In genomic region chr12:85487545-85488141, GRCm38 (mm10) we compare ENCODE assay signal across 8 mouse cellular contexts. TPM values are rescaled to one million over a fixed set of nuclear protein-coding genes. Genes with fewer than 3 reads are reported as not detected.
DNase-seq lines count a peak whose midpoint lies in the region; ATAC-seq and TF ChIP-seq lines count a peak whose summit lies in the region.

No protein-coding gene starts in this region.

- ATAC-seq in heart, embryonic 11.5 days (replicated peaks; ENCODE audit: insufficient number of reproducible peaks, low FRiP score, low TSS enrichment) = no peak
- ATAC-seq in kidney, embryonic 14.5 days (ENCODE audit: low FRiP score, low TSS enrichment) = no peak
- no peak; the same call in 1 of the 2 replicates for ATAC-seq in midbrain, embryonic 16.5 days
- no peak for ATAC-seq in stomach, postnatal 0 days (ENCODE audit: low FRiP score, low TSS enrichment)

- TF ChIP-seq CTCF in liver, adult 2 months (IDR thresholded peaks at IDR 0.05; ENCODE audit: low read depth, low read length) = peak; percentile 91
- peak; percentile 91 for TF ChIP-seq CTCF in stomach, postnatal 0 days (IDR thresholded peaks at IDR 0.05; ENCODE audit: low read depth)

- H3K27ac ChIP-seq in embryonic facial prominence, embryonic 10.5 days (replicated peaks) = 0 out of 2 replicates have a peak overlapping the region, but pooled peaks have one; percentile 6
- 0 out of 2 replicates have a peak overlapping the region, but pooled peaks have one; percentile 29 for H3K27ac ChIP-seq in heart, embryonic 11.5 days (ENCODE audit: low read depth, low read length)
- H3K27ac ChIP-seq in kidney, embryonic 14.5 days (ENCODE audit: low read depth, low read length) = no peak overlapping the region
- no peak overlapping the region for H3K27ac ChIP-seq in liver, adult 2 months (replicated peaks; ENCODE audit: insufficient read depth, low read depth, low read length)
- H3K27ac ChIP-seq in midbrain, embryonic 16.5 days (ENCODE audit: low read length) = no peak overlapping the region
- H3K27ac ChIP-seq in stomach, postnatal 0 days (replicated peaks) = peak overlapping the region; percentile 67; the same call in 1 of the 2 replicates

- H3K4me3 ChIP-seq in embryonic facial prominence, embryonic 10.5 days = peak overlapping the region; percentile 69
- peak overlapping the region; percentile 61 for H3K4me3 ChIP-seq in heart, embryonic 11.5 days (ENCODE audit: low read depth, low read length)
- H3K4me3 ChIP-seq in kidney, embryonic 14.5 days (ENCODE audit: low read length) = peak overlapping the region; percentile 58
- H3K4me3 ChIP-seq in liver, adult 2 months (ENCODE audit: insufficient read depth, low read depth, low read length) = peak overlapping the region; percentile 4; the same call in 1 of the 2 replicates
- peak overlapping the region; percentile 12 for H3K4me3 ChIP-seq in midbrain, embryonic 16.5 days (ENCODE audit: low read depth, low read length)
- H3K4me3 ChIP-seq in stomach, postnatal 0 days (ENCODE audit: low read depth, low read length) = peak overlapping the region; percentile 71

- H3K27me3 ChIP-seq in embryonic facial prominence, embryonic 10.5 days (replicated peaks; ENCODE audit: low read depth, poor library complexity, severe bottlenecking) = peaks cover 35% of the 10 kb centered on the region
- no peaks in the 10 kb centered on the region for H3K27me3 ChIP-seq in heart, embryonic 11.5 days (ENCODE audit: control insufficient read depth, insufficient read depth, low read length)
- no peaks in the 10 kb centered on the region for H3K27me3 ChIP-seq in kidney, embryonic 14.5 days (ENCODE audit: control insufficient read depth, insufficient read depth, low read length)
- no peaks in the 10 kb centered on the region for H3K27me3 ChIP-seq in liver, adult 2 months (ENCODE audit: control insufficient read depth, insufficient read depth, low read length)
- H3K27me3 ChIP-seq in midbrain, embryonic 16.5 days (ENCODE audit: control insufficient read depth, insufficient read depth, low read depth, low read length) = no peaks in the 10 kb centered on the region
- H3K27me3 ChIP-seq in stomach, postnatal 0 days (ENCODE audit: control insufficient read depth, insufficient read depth, low read length) = no peaks in the 10 kb centered on the region

- no peaks in the 10 kb centered on the region for H3K9me3 ChIP-seq in embryonic facial prominence, embryonic 10.5 days
- no peaks in the 10 kb centered on the region for H3K9me3 ChIP-seq in heart, embryonic 11.5 days (replicated peaks; ENCODE audit: control insufficient read depth, low read length)
- H3K9me3 ChIP-seq in kidney, embryonic 14.5 days (ENCODE audit: control insufficient read depth, low read length) = no peaks in the 10 kb centered on the region
- H3K9me3 ChIP-seq in midbrain, embryonic 16.5 days (replicated peaks; ENCODE audit: control insufficient read depth, low read length, poor library complexity, severe bottlenecking) = no peaks in the 10 kb centered on the region
- no peaks in the 10 kb centered on the region for H3K9me3 ChIP-seq in stomach, postnatal 0 days (ENCODE audit: control insufficient read depth, low read length)

- no peaks in the 10 kb centered on the region for H3K36me3 ChIP-seq in embryonic facial prominence, embryonic 10.5 days (replicated peaks)
- H3K36me3 ChIP-seq in heart, embryonic 11.5 days (ENCODE audit: control insufficient read depth, insufficient read depth, low read length) = no peaks in the 10 kb centered on the region
- H3K36me3 ChIP-seq in kidney, embryonic 14.5 days (ENCODE audit: control insufficient read depth, insufficient read depth, low read length) = no peaks in the 10 kb centered on the region
- no peaks in the 10 kb centered on the region for H3K36me3 ChIP-seq in liver, adult 2 months (ENCODE audit: control insufficient read depth, insufficient read depth, low read length)
- no peaks in the 10 kb centered on the region for H3K36me3 ChIP-seq in midbrain, embryonic 16.5 days (ENCODE audit: control insufficient read depth, insufficient read depth, low read length)
- no peaks in the 10 kb centered on the region for H3K36me3 ChIP-seq in stomach, postnatal 0 days (ENCODE audit: control insufficient read depth, insufficient read depth, low read length)

- peaks cover 33% of the 10 kb centered on the region for H3K4me1 ChIP-seq in embryonic facial prominence, embryonic 10.5 days
- H3K4me1 ChIP-seq in heart, embryonic 11.5 days (ENCODE audit: control insufficient read depth, insufficient read depth, low read length) = peaks cover 11% of the 10 kb centered on the region
- peaks cover 20% of the 10 kb centered on the region for H3K4me1 ChIP-seq in kidney, embryonic 14.5 days (ENCODE audit: control insufficient read depth, insufficient read depth, low read length)
- H3K4me1 ChIP-seq in liver, adult 2 months (ENCODE audit: control insufficient read depth, insufficient read depth, low read length) = peaks cover 6% of the 10 kb centered on the region
- H3K4me1 ChIP-seq in midbrain, embryonic 16.5 days (ENCODE audit: control insufficient read depth, insufficient read depth, low read length) = peaks cover 18% of the 10 kb centered on the region
- H3K4me1 ChIP-seq in stomach, postnatal 0 days (replicated peaks; ENCODE audit: control insufficient read depth, insufficient read depth) = no peaks in the 10 kb centered on the region

- TF ChIP-seq POLR2A in liver, adult 2 months (IDR thresholded peaks at IDR 0.05; ENCODE audit: extremely low read depth, insufficient read depth, low read length) = no peak

- DNase-seq in A20 (ENCODE audit: low read depth, low spot score) (peak; percentile 82), R1 (ENCODE audit: low read depth, low spot score) (peak; percentile 76)
- peak; percentile 84 for DNase-seq in embryonic facial prominence, embryonic 10.5 days (ENCODE audit: low spot score)
- no peak for DNase-seq in liver, adult 2 months (ENCODE audit: extremely low read depth, low read depth, low spot score)
- peak; percentile 78 for DNase-seq in stomach, postnatal 0 days (ENCODE audit: low spot score)

- 3% methylated on average over 12 of the region's 12 CpGs for WGBS in embryonic facial prominence, embryonic 10.5 days
- 1% methylated on average over 12 of the region's 12 CpGs for WGBS in heart, embryonic 11.5 days (ENCODE audit: insufficient replicate concordance)
- WGBS in kidney, embryonic 14.5 days = under 1% methylated on average over 12 of the region's 12 CpGs
- WGBS in liver, adult 2 months = 7% methylated on average over 12 of the region's 12 CpGs
- WGBS in midbrain, embryonic 16.5 days = 1% methylated on average over 12 of the region's 12 CpGs
- 2% methylated on average over 12 of the region's 12 CpGs for WGBS in stomach, postnatal 0 days

- H3K4me2 ChIP-seq in heart, embryonic 11.5 days = peak overlapping the region; percentile 95
- H3K4me2 ChIP-seq in kidney, embryonic 14.5 days (replicated peaks; ENCODE audit: low read depth, low read length) = peak overlapping the region; percentile 85
- peak overlapping the region; percentile 88 for H3K4me2 ChIP-seq in midbrain, embryonic 16.5 days (ENCODE audit: low read length)
- peak overlapping the region; percentile 84 for H3K4me2 ChIP-seq in stomach, postnatal 0 days (replicated peaks; ENCODE audit: low read depth)

- peak overlapping the region; percentile 43; the same call in 1 of the 2 replicates for H3K9ac ChIP-seq in heart, embryonic 11.5 days (ENCODE audit: low read depth, low read length)
- no peak overlapping the region for H3K9ac ChIP-seq in kidney, embryonic 14.5 days (ENCODE audit: low read depth, low read length)
- H3K9ac ChIP-seq in liver, adult 2 months (ENCODE audit: low read depth, low read length) = no peak overlapping the region
- H3K9ac ChIP-seq in midbrain, embryonic 16.5 days (ENCODE audit: low read depth, low read length) = no peak overlapping the region; the same call in 1 of the 2 replicates
- H3K9ac ChIP-seq in stomach, postnatal 0 days (ENCODE audit: low read length) = peak overlapping the region; percentile 45

- no peaks in the 10 kb centered on the region for H3K79me2 ChIP-seq in liver, adult 2 months (ENCODE audit: control insufficient read depth, insufficient read depth, low read length)

- TF ChIP-seq EP300 in stomach, postnatal 0 days (optimal IDR thresholded peaks at IDR 0.05) = no peak

RNA-seq across cellular contexts. Expression of gene Fos, which starts 14.0 kb away (rescaled TPM):
- polyA plus RNA-seq in embryonic facial prominence, embryonic 10.5 days (2016; fragmentation: Nextera tagmentation; extraction: Ambion mirVana) = 1.4 and 1.8 TPM in 2 replicates
- 4.5 and 6.3 TPM in 2 replicates for polyA plus RNA-seq in heart, embryonic 11.5 days (2014; fragmentation: Nextera tagmentation; extraction: Ambion mirVana)
- polyA plus RNA-seq in kidney, embryonic 14.5 days (2014; fragmentation: Nextera tagmentation; extraction: Ambion mirVana) = 1.6 and 3.0 TPM in 2 replicates
- 0.67 and 1.2 TPM in 2 replicates for total RNA-seq in liver, adult 2 months (2014; rRNA removed)
- 0.49 and 0.65 TPM in 2 replicates for polyA plus RNA-seq in liver, adult 2 months (2012; rRNA removed)
- polyA plus RNA-seq in midbrain, embryonic 16.5 days (2015; fragmentation: Nextera tagmentation; extraction: Ambion mirVana) = 1.8 TPM in 2 replicates
- 18.2 and 23.2 TPM in 2 replicates for polyA plus RNA-seq in stomach, postnatal 0 days (2015; fragmentation: Nextera tagmentation; extraction: Ambion mirVana)

Comparison
In these comparisons a context has a peak if more than half of its experiments do, and no peak if none do; other contexts are left out.
1. H3K27ac ChIP-seq: peak in embryonic facial prominence, embryonic 10.5 days (single experiment), heart, embryonic 11.5 days (single experiment) and stomach, postnatal 0 days (single experiment); none in kidney, embryonic 14.5 days (single experiment), liver, adult 2 months (single experiment) and midbrain, embryonic 16.5 days (single experiment).
2. H3K4me3 ChIP-seq: peak in every context shown above with its lines; median percentile 71 in stomach, postnatal 0 days; 69 in embryonic facial prominence, embryonic 10.5 days; 61 in heart, embryonic 11.5 days; 58 in kidney, embryonic 14.5 days; 12 in midbrain, embryonic 16.5 days; 4 in liver, adult 2 months.
3. H3K9ac ChIP-seq: peak in heart, embryonic 11.5 days (single experiment) and stomach, postnatal 0 days (single experiment); none in kidney, embryonic 14.5 days (single experiment), liver, adult 2 months (single experiment) and midbrain, embryonic 16.5 days (single experiment).
4. Peak in every context shown above with its lines, with median percentiles within 50 percentile points of each other: H3K4me2 ChIP-seq.